ENCODE assay signal across 15 mouse cellular contexts in genomic region chr1:64658876-64659275, GRCm38 (mm10). TPM values are rescaled to one million over a fixed set of nuclear protein-coding genes. Genes with fewer than 3 reads are reported as not detected.
DNase-seq lines count a peak whose midpoint lies in the region; ATAC-seq and TF ChIP-seq lines count a peak whose summit lies in the region.
"Had no signal": no experiment of that assay in that cellular context is flagged by ENCODE, and none has a peak within 500 bp of the region (broad histone marks: within the 10 kb centered on the region; RNA-seq: fewer than 3 reads in every experiment).

No protein-coding gene starts in this region.

- no peak overlapping the region for H3K4me3 ChIP-seq in liver, postnatal 0 days (ENCODE audit: low read depth, low read length)
- no peak overlapping the region for H3K4me3 ChIP-seq in liver, embryonic 12.5 days
- no peak overlapping the region for H3K4me3 ChIP-seq in heart, embryonic 13.5 days
- H3K4me3 ChIP-seq in kidney, embryonic 15.5 days (replicated peaks) = no peak overlapping the region
- H3K4me3 ChIP-seq in limb, embryonic 10.5 days = no peak overlapping the region
- H3K4me3 ChIP-seq: layer of hippocampus, adult 2 months; liver, embryonic 15.5 days; myocyte had no signal

- no peak for ATAC-seq in liver, postnatal 0 days
- no peak for ATAC-seq in liver, embryonic 12.5 days
- no peak for ATAC-seq in heart, embryonic 13.5 days (ENCODE audit: extremely low read depth, insufficient number of reproducible peaks, low FRiP score, low TSS enrichment)
- ATAC-seq in kidney, embryonic 15.5 days (replicated peaks; ENCODE audit: low FRiP score) = no peak

- H3K4me2 ChIP-seq in liver, postnatal 0 days (ENCODE audit: low read depth, low read length) = no peak overlapping the region
- no peak overlapping the region for H3K4me2 ChIP-seq in liver, embryonic 12.5 days
- peak overlapping the region; percentile 16 for H3K4me2 ChIP-seq in heart, embryonic 13.5 days
- H3K4me2 ChIP-seq in kidney, embryonic 15.5 days = no peak overlapping the region
- H3K4me2 ChIP-seq: liver, embryonic 15.5 days; midbrain, embryonic 11.5 days had no signal

- no peaks in the 10 kb centered on the region for H3K36me3 ChIP-seq in liver, postnatal 0 days (replicated peaks; ENCODE audit: insufficient read depth, low read length)
- H3K36me3 ChIP-seq in liver, embryonic 12.5 days = no peaks in the 10 kb centered on the region
- H3K36me3 ChIP-seq in heart, embryonic 13.5 days = no peaks in the 10 kb centered on the region
- H3K36me3 ChIP-seq in kidney, embryonic 15.5 days = no peaks in the 10 kb centered on the region
- no peaks in the 10 kb centered on the region for H3K36me3 ChIP-seq in limb, embryonic 10.5 days
- H3K36me3 ChIP-seq: liver, embryonic 15.5 days had no signal

- no peaks in the 10 kb centered on the region for H3K27me3 ChIP-seq in liver, postnatal 0 days (ENCODE audit: insufficient read depth, low read length)
- H3K27me3 ChIP-seq in liver, embryonic 12.5 days (replicated peaks) = no peaks in the 10 kb centered on the region
- no peaks in the 10 kb centered on the region for H3K27me3 ChIP-seq in heart, embryonic 13.5 days (replicated peaks)
- H3K27me3 ChIP-seq in kidney, embryonic 15.5 days = no peaks in the 10 kb centered on the region
- H3K27me3 ChIP-seq in limb, embryonic 10.5 days (ENCODE audit: low read depth, poor library complexity, severe bottlenecking) = no peaks in the 10 kb centered on the region
- H3K27me3 ChIP-seq: liver, embryonic 15.5 days had no signal

- 34% methylated on average over 7 of the region's 7 CpGs for WGBS in liver, postnatal 0 days (ENCODE audit: insufficient replicate concordance)
- 49% methylated on average over 7 of the region's 7 CpGs for WGBS in liver, embryonic 12.5 days (ENCODE audit: insufficient replicate concordance)
- 57% methylated on average over 7 of the region's 7 CpGs for WGBS in heart, embryonic 13.5 days
- 55% methylated on average over 7 of the region's 7 CpGs for WGBS in kidney, embryonic 15.5 days
- whole genome bisulfite sequencing in limb, embryonic 10.5 days = 85% methylated on average over 7 of the region's 7 CpGs

- no peak for TF ChIP-seq CTCF in liver, postnatal 0 days (IDR thresholded peaks at IDR 0.05; ENCODE audit: low read depth)

- H3K9me3 ChIP-seq in liver, postnatal 0 days (ENCODE audit: low read length) = no peaks in the 10 kb centered on the region
- H3K9me3 ChIP-seq in liver, embryonic 12.5 days (replicated peaks) = no peaks in the 10 kb centered on the region
- no peaks in the 10 kb centered on the region for H3K9me3 ChIP-seq in heart, embryonic 13.5 days
- H3K9me3 ChIP-seq in kidney, embryonic 15.5 days (replicated peaks) = no peaks in the 10 kb centered on the region
- no peaks in the 10 kb centered on the region for H3K9me3 ChIP-seq in limb, embryonic 10.5 days (replicated peaks)
- H3K9me3 ChIP-seq: liver, embryonic 15.5 days had no signal

- H3K9ac ChIP-seq in liver, postnatal 0 days (replicated peaks) = no peak overlapping the region
- H3K9ac ChIP-seq in liver, embryonic 12.5 days = no peak overlapping the region
- H3K9ac ChIP-seq in heart, embryonic 13.5 days = no peak overlapping the region
- H3K9ac ChIP-seq in kidney, embryonic 15.5 days = no peak overlapping the region
- H3K9ac ChIP-seq: liver, embryonic 15.5 days had no signal

- H3K4me1 ChIP-seq in liver, postnatal 0 days (ENCODE audit: insufficient read depth) = no peaks in the 10 kb centered on the region
- H3K4me1 ChIP-seq in liver, embryonic 12.5 days = no peaks in the 10 kb centered on the region
- no peaks in the 10 kb centered on the region for H3K4me1 ChIP-seq in heart, embryonic 13.5 days
- H3K4me1 ChIP-seq in kidney, embryonic 15.5 days = no peaks in the 10 kb centered on the region
- peaks cover 4% of the 10 kb centered on the region; the same call in 1 of the 2 replicates for H3K4me1 ChIP-seq in limb, embryonic 10.5 days
- H3K4me1 ChIP-seq: liver, embryonic 15.5 days had no signal

- TF ChIP-seq EP300 in liver, postnatal 0 days (IDR thresholded peaks at IDR 0.05; ENCODE audit: low read depth) = 0 out of 2 replicates have a peak, but pooled peaks have one; percentile 24

- no peak for DNase-seq in liver, postnatal 0 days
- peak; percentile 60 for DNase-seq in heart, adult 8-10 months (ENCODE audit: low spot score)
- no peak for DNase-seq in layer of hippocampus, postnatal 36 days
- DNase-seq in limb, embryonic 10.5 days (ENCODE audit: low spot score) = no peak
- DNase-seq: adrenal gland, postnatal 14 days; cerebellum, postnatal 10 days; right cerebral cortex, adult 18-20 months; thymus, adult 2 months had no signal

- H3K27ac ChIP-seq in liver, postnatal 0 days (ENCODE audit: low read depth) = peak overlapping the region; percentile 52; the same call in 1 of the 2 replicates
- no peak overlapping the region for H3K27ac ChIP-seq in liver, embryonic 12.5 days
- peak overlapping the region; percentile 68 for H3K27ac ChIP-seq in heart, embryonic 13.5 days (replicated peaks)
- peak overlapping the region; percentile 62 for H3K27ac ChIP-seq in kidney, embryonic 15.5 days
- no peak overlapping the region for H3K27ac ChIP-seq in limb, embryonic 10.5 days
- H3K27ac ChIP-seq: layer of hippocampus, adult 2 months; liver, embryonic 15.5 days had no signal

RNA-seq across cellular contexts. Expression of gene Ccnyl1, which starts 31.4 kb away (rescaled TPM):
- polyA plus RNA-seq in liver, postnatal 0 days (2015; fragmentation: Nextera tagmentation; extraction: Ambion mirVana) = 0.89 and 1.3 TPM in 2 replicates
- 1.6 and 2.3 TPM in 2 replicates for polyA plus RNA-seq in liver, embryonic 12.5 days (2016; fragmentation: Nextera tagmentation; extraction: Ambion mirVana)
- 10 to 100 TPM; 10.3 to 16.9 (median 12.9) TPM for total RNA-seq in heart, adult 8-10 months (2022)
- 2.9 and 3.9 TPM in 2 replicates for polyA plus RNA-seq in heart, embryonic 13.5 days (2015; fragmentation: Nextera tagmentation; extraction: Ambion mirVana)
- 5.0 and 5.5 TPM in 2 replicates for polyA plus RNA-seq in kidney, embryonic 15.5 days (2015; fragmentation: Nextera tagmentation; extraction: Ambion mirVana)
- total RNA-seq in layer of hippocampus, postnatal 36 days (2021) = 10 to 100 TPM; 14.1 to 16.9 TPM
- polyA plus RNA-seq in limb, embryonic 10.5 days (2016; fragmentation: Nextera tagmentation; extraction: Ambion mirVana) = 6.4 TPM in 2 replicates

RNA-seq across cellular contexts. Expression of gene Mettl21a, which starts 41.8 kb away (rescaled TPM):
- polyA plus RNA-seq in liver, postnatal 0 days (2015; fragmentation: Nextera tagmentation; extraction: Ambion mirVana) = 6.7 and 7.4 TPM in 2 replicates
- polyA plus RNA-seq in liver, embryonic 12.5 days (2016; fragmentation: Nextera tagmentation; extraction: Ambion mirVana) = 9.2 and 11.1 TPM in 2 replicates
- 10 to 100 TPM in 1 of 4 experiments, 1 to 10 TPM in 3; 6.5 to 10.0 (median 7.9) TPM for total RNA-seq in heart, adult 8-10 months (2022)
- polyA plus RNA-seq in heart, embryonic 13.5 days (2015; fragmentation: Nextera tagmentation; extraction: Ambion mirVana) = 11.9 and 12.9 TPM in 2 replicates
- polyA plus RNA-seq in kidney, embryonic 15.5 days (2015; fragmentation: Nextera tagmentation; extraction: Ambion mirVana) = 17.7 and 20.2 TPM in 2 replicates
- total RNA-seq in layer of hippocampus, postnatal 36 days (2021) = 10 to 100 TPM; 11.0 to 12.3 TPM
- polyA plus RNA-seq in limb, embryonic 10.5 days (2016; fragmentation: Nextera tagmentation; extraction: Ambion mirVana) = 17.7 and 21.6 TPM in 2 replicates

Comparison
In these comparisons a context has a peak if more than half of its experiments do, and no peak if none do; other contexts are left out.
1. H3K27ac ChIP-seq: peak in liver, postnatal 0 days (single experiment), heart, embryonic 13.5 days (single experiment) and kidney, embryonic 15.5 days (single experiment); none in liver, embryonic 12.5 days (single experiment) and limb, embryonic 10.5 days (single experiment).